Mouse (Mus musculus) intestine, embryonic 16.5 days (tissue): ENCODE results near the gene Exoc4. TPM values are rescaled to one million over a fixed set of nuclear protein-coding genes. Genes with fewer than 3 reads are reported as not detected.

Source experiments
- ATAC-seq: fragments of 200-750 bp; cut with Nextera tagmentation; 2 replicates; pipeline ENCODE4 v1.8.0; 2017; ENCODE audit warnings: moderate TSS enrichment, moderate library complexity
- H3K27ac ChIP-seq: fragments of 300-500 bp; sonication (generic); 2 replicates; pipeline ENCODE4 v1.5.1; 2014; ENCODE audit warnings: mild to moderate bottlenecking, low read length
- H3K27me3 ChIP-seq: fragments of 300-500 bp; sonication (generic); replicated peaks from 2 replicates; pipeline ENCODE4 v1.6.1; 2014; ENCODE audit warnings: low read length, control low read depth, mixed read lengths; ENCODE audit not compliant: control insufficient read depth, insufficient read depth
- H3K36me3 ChIP-seq: fragments of 300-500 bp; sonication (generic); 2 replicates; pipeline ENCODE4 v1.6.1; 2014; ENCODE audit warnings: low read length, control low read depth; ENCODE audit not compliant: control insufficient read depth, insufficient read depth
- H3K4me1 ChIP-seq: fragments of 300-500 bp; sonication (generic); 2 replicates; pipeline ENCODE4 v1.6.1; 2014; ENCODE audit warnings: low read length, control low read depth, mixed read lengths; ENCODE audit not compliant: control insufficient read depth, insufficient read depth
- H3K4me2 ChIP-seq: fragments of 300-500 bp; sonication (generic); 2 replicates; pipeline ENCODE4 v1.6.1; 2014; ENCODE audit warnings: low read depth, low read length, control low read depth
- H3K4me3 ChIP-seq: fragments of 300-500 bp; sonication (generic); 2 replicates; pipeline ENCODE4 v1.5.1; 2014; ENCODE audit warnings: mild to moderate bottlenecking, low read length
- H3K9ac ChIP-seq: fragments of 300-500 bp; sonication (generic); 2 replicates; pipeline ENCODE4 v1.6.1; 2014; ENCODE audit warnings: low read depth, low read length
- H3K9me3 ChIP-seq: fragments of 300-500 bp; sonication (generic); 2 replicates; pipeline ENCODE4 v1.6.1; 2016; ENCODE audit warnings: low read length, control low read depth; ENCODE audit not compliant: control insufficient read depth
- WGBS: fragments of 180-500 bp; shearing (Covaris S2); extraction: QIAGEN DNeasy Blood & Tissue Kit; methylation state at CpG from one replicate; pipeline ENCODE4 v1.1.7; 2014; 5-methylcytosine and 5-hydroxymethylcytosine counted together
- polyA plus RNA-seq: library from polyadenylated mRNA; unstranded; fragments of >200 nt; fragmentation: Nextera tagmentation; extraction: Ambion mirVana; gene quantifications from 2 replicates; pipeline ENCODE4 v1.2.1, GENCODE M21; 2015

Gene Exoc4
- polyA plus RNA-seq, 1 experiment from 2014 or later: 24.1 TPM

- Histone ChIP-seq H3K27ac (no peak overlapping the region), H3K9ac (no peak overlapping the region), H3K27me3 (no peaks in the 10 kb centered on the region), H3K4me2 (no peak overlapping the region), H3K9me3 (no peaks in the 10 kb centered on the region), H3K4me1 (no peaks in the 10 kb centered on the region), H3K36me3 (no peaks in the 10 kb centered on the region), H3K4me3 (no peak overlapping the region)
- ATAC-seq: no peak
- WGBS: 74% methylated on average over 2 of the region's 2 CpGs
Observed at GRCm38 (mm10) chr6:33453810-33454209, 204.9 kb downstream of the Exoc4 start.

- no peak for ATAC-seq
- H3K4me2 ChIP-seq: no peak overlapping the region
- 47% methylated on average over 2 of the region's 2 CpGs for WGBS
Observed at GRCm38 (mm10) chr6:33454354-33454753, 205.5 kb downstream of the Exoc4 start.

GRCm38 (mm10) chr6:33455238-33455637, 206.4 kb downstream of the Exoc4 start:
- Histone ChIP-seq H3K36me3 (no peaks in the 10 kb centered on the region), H3K4me3 (no peak overlapping the region), H3K9me3 (no peaks in the 10 kb centered on the region), H3K4me1 (no peaks in the 10 kb centered on the region), H3K9ac (no peak overlapping the region), H3K27me3 (no peaks in the 10 kb centered on the region), H3K4me2 (no peak overlapping the region), H3K27ac (no peak overlapping the region)
- WGBS: 91% methylated on average over 1 of the region's 1 CpGs
- no peak for ATAC-seq

More at GRCm38 (mm10) chr6:33454354-33454753, 205.5 kb downstream of the Exoc4 start:
- no peak overlapping the region for H3K4me3 ChIP-seq
- H3K9me3 ChIP-seq: no peaks in the 10 kb centered on the region
- no peak overlapping the region for H3K27ac ChIP-seq
- no peaks in the 10 kb centered on the region for H3K36me3 ChIP-seq
- H3K4me1 ChIP-seq: no peaks in the 10 kb centered on the region
- no peaks in the 10 kb centered on the region for H3K27me3 ChIP-seq
- no peak overlapping the region for H3K9ac ChIP-seq

DNA sequence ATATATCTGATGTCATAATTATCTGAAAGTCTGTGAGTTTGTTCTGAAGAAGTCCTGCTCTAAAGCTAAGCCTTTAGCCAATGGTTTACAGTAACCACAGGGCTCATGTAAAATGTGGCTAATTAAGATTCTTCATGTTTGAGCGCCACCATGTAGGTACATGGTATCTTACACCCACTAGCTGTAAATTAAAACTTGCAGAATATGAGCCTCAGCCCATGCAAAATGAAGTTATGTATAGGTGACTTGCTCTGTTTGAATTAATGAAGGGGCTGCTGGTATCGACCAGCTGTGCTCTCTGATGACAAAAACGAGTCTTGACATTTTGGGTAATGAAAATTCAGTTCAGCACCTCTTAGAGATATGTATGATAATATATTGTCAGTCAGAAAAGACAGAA, 216.0 kb downstream of the Exoc4 start:
- Histone ChIP-seq H3K27ac (no peak overlapping the region), H3K9me3 (no peaks in the 10 kb centered on the region), H3K27me3 (no peaks in the 10 kb centered on the region), H3K9ac (no peak overlapping the region), H3K36me3 (no peaks in the 10 kb centered on the region), H3K4me1 (no peaks in the 10 kb centered on the region), H3K4me3 (no peak overlapping the region), H3K4me2 (no peak overlapping the region)
- 86% methylated on average over 3 of the region's 3 CpGs for WGBS
- ATAC-seq: no peak

DNA sequence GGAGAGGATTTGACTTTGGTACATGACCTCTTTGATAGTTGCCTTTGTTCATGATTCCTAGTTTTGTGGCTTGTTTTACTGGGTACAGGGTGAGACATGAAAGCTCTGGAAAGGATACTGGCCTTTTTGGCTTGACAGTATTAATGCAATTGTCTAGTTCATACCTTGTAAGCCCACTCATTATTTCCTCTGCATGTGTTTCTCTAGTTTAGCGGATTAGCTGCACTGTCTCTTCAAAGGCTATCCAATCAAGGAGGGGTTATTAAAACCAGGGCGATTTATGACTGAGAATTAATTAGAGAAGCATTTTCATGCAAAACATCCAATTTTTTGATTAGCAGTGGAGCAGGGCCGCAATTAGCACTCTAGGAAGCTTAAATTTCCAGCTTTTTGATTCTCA, 216.5 kb downstream of the Exoc4 start:
- ATAC-seq: no peak
- H3K27me3 ChIP-seq: no peaks in the 10 kb centered on the region

GRCm38 (mm10) chr6:33466168-33466839, 217.4 kb downstream of the Exoc4 start:
- no peaks in the 10 kb centered on the region for H3K4me1 ChIP-seq
- H3K4me3 ChIP-seq: no peak overlapping the region
- no peak overlapping the region for H3K27ac ChIP-seq
- no peak overlapping the region for H3K9ac ChIP-seq
- 89% methylated on average over 5 of the region's 5 CpGs for WGBS
- H3K4me2 ChIP-seq: no peak overlapping the region
- no peaks in the 10 kb centered on the region for H3K36me3 ChIP-seq
- no peaks in the 10 kb centered on the region for H3K27me3 ChIP-seq
- ATAC-seq: no peak
- no peaks in the 10 kb centered on the region for H3K9me3 ChIP-seq

More for the DNA sequence above, 216.5 kb downstream of the Exoc4 start:
- H3K36me3 ChIP-seq: no peaks in the 10 kb centered on the region
- H3K9ac ChIP-seq: no peak overlapping the region
- no peak overlapping the region for H3K27ac ChIP-seq
- WGBS: 80% methylated on average over 3 of the region's 3 CpGs
- H3K4me1 ChIP-seq: no peaks in the 10 kb centered on the region
- no peak overlapping the region for H3K4me2 ChIP-seq
- H3K4me3 ChIP-seq: no peak overlapping the region
- H3K9me3 ChIP-seq: no peaks in the 10 kb centered on the region

DNA sequence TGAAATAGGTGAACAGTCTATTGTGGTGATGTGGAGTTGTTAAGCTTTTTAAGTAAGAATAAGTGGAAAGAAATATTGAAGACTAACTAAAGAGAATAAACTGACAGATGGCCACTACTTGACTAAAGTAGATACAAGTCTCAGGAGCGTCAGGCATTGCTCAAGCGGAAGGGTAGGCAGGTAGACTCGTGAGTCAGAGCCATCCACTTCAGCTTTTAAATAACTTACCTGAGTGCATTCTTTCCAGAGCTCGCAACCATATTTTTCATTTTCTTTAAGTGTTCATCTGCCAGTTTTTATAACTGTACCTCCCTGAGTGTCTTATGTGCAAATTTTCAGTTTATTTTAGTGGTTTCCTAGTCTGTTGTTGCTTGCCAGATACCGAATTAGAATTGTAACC, 219.6 kb downstream of the Exoc4 start:
- Histone ChIP-seq H3K4me1 (no peaks in the 10 kb centered on the region), H3K9ac (no peak overlapping the region), H3K4me2 (no peak overlapping the region), H3K27me3 (no peaks in the 10 kb centered on the region), H3K4me3 (no peak overlapping the region), H3K36me3 (no peaks in the 10 kb centered on the region), H3K27ac (no peak overlapping the region), H3K9me3 (no peaks in the 10 kb centered on the region)
- WGBS: 90% methylated on average over 5 of the region's 5 CpGs
- no peak for ATAC-seq

DNA sequence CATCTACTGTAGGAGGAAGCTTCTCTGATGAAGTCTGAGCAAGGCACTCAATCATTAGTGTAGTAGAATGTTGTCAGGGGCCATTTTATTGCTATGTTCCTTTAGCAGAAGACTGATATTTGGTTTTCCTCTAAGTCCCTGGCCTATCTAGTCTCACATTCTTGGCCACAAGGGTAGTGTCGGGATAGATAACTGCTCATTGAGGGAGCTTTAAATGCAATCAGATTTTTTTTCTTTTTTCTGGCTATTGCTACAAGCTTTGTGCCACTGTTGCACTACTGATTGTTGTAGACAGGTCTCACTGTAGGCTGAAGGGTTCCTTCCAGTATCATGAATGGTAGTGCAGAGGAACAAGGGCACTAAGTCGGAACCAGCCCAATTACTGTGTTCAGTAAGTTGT, 227.2 kb downstream of the Exoc4 start:
- WGBS: 95% methylated on average over 2 of the region's 2 CpGs
- Histone ChIP-seq H3K4me1 (no peaks in the 10 kb centered on the region), H3K36me3 (no peaks in the 10 kb centered on the region), H3K27ac (no peak overlapping the region), H3K4me2 (no peak overlapping the region), H3K27me3 (no peaks in the 10 kb centered on the region), H3K4me3 (no peak overlapping the region), H3K9ac (no peak overlapping the region), H3K9me3 (no peaks in the 10 kb centered on the region)
- no peak for ATAC-seq

DNA sequence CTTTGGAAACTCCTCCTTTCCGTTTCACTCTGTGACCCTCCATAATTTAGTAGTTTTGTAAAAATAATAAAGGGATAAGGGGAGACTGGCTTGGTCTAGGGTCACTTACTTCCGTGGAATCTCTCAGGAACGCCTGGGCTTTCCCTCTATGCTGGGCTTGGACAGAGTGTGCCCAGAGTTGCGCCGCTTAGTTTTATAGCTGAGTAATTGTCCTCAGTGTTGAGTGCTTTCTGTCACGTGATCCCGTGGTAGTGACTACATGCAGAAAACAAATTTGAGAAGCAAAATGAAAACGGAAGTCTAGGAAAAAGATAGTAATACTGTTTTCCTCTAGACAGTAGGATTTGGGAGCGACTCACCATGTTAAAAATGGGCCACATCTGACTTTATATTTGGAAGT, 235.7 kb downstream of the Exoc4 start:
- no peak for ATAC-seq
- no peak overlapping the region for H3K4me3 ChIP-seq
- no peaks in the 10 kb centered on the region for H3K36me3 ChIP-seq
- H3K9me3 ChIP-seq: no peaks in the 10 kb centered on the region
- no peaks in the 10 kb centered on the region for H3K4me1 ChIP-seq
- no peak overlapping the region for H3K27ac ChIP-seq
- no peaks in the 10 kb centered on the region for H3K27me3 ChIP-seq
- WGBS: 84% methylated on average over 9 of the region's 9 CpGs
- no peak overlapping the region for H3K4me2 ChIP-seq
- no peak overlapping the region for H3K9ac ChIP-seq

DNA sequence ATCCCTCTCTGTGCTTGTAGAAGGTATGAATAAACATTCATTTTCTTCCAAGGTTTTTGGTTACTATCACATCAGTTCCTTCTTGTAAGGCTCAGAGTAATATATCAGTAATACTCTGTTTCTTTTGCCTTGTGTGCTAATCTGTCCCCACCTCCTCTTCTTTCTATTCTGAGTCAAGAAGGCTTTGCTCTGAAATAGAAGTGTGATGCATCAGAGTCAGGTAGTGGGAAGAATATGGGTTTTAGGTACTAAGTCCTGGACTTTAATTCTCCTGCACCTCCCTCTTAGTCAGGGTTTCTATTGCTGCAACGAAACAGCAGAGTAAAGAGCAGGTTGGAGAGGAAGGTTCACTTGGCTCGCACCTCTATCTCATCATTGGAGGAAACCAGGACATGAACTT, 240.9 kb downstream of the Exoc4 start:
- H3K27ac ChIP-seq: no peak overlapping the region
- H3K4me2 ChIP-seq: no peak overlapping the region
- H3K36me3 ChIP-seq: no peaks in the 10 kb centered on the region
- no peak for ATAC-seq
- WGBS: 93% methylated on average over 2 of the region's 2 CpGs
- H3K27me3 ChIP-seq: no peaks in the 10 kb centered on the region
- no peaks in the 10 kb centered on the region for H3K4me1 ChIP-seq
- no peak overlapping the region for H3K9ac ChIP-seq
- no peaks in the 10 kb centered on the region for H3K9me3 ChIP-seq
- H3K4me3 ChIP-seq: no peak overlapping the region
